Mouse (Mus musculus) heart, adult 2 months (tissue): Measurements from ENCODE around the gene Pla1a. TPM values are rescaled to one million over a fixed set of nuclear protein-coding genes. Genes with fewer than 3 reads are reported as not detected.

Source experiments
- DNase-seq, 2 experiments: peaks; one replicate each; pipeline ENCODE4 v3.0.0; 2021
- H3K27ac ChIP-seq: fragments of 200-600 bp; 2 replicates; pipeline ENCODE4 v1.8.1; 2022
- H3K27me3 ChIP-seq: fragments of 200-500 bp; 2 replicates; pipeline ENCODE4 v1.6.1; 2012; ENCODE audit warnings: mild to moderate bottlenecking, low read length, inconsistent platforms, mixed read lengths; ENCODE audit not compliant: control insufficient read depth, insufficient read depth
- H3K36me3 ChIP-seq: fragments of 200-500 bp; 2 replicates; pipeline ENCODE4 v1.6.1; 2012; ENCODE audit warnings: low read length, inconsistent platforms; ENCODE audit not compliant: control insufficient read depth, insufficient read depth
- H3K4me1 ChIP-seq: fragments of 200-500 bp; 2 replicates; pipeline ENCODE4 v1.6.1; 2011; ENCODE audit warnings: low read length; ENCODE audit not compliant: control insufficient read depth, insufficient read depth
- H3K4me3 ChIP-seq: fragments of 200-600 bp; 2 replicates; pipeline ENCODE4 v1.8.1; 2022
- H3K79me2 ChIP-seq: fragments of 200-500 bp; replicated peaks from 2 replicates; pipeline ENCODE4 v1.6.1; 2012; ENCODE audit warnings: mild to moderate bottlenecking, inconsistent platforms, low read length, moderate library complexity, mixed read lengths; ENCODE audit not compliant: control insufficient read depth, insufficient read depth
- H3K9ac ChIP-seq: fragments of 200-500 bp; 2 replicates; pipeline ENCODE4 v1.6.1; 2012; ENCODE audit warnings: low read depth, mild to moderate bottlenecking, control low read depth, inconsistent platforms, low read length, mixed read lengths
- CTCF ChIP-seq: fragments of 200-600 bp; IDR thresholded peaks from 2 replicates; pipeline ENCODE4 v1.8.1; 2022; ENCODE audit warnings: antibody characterized with exemption, mild to moderate bottlenecking, moderate library complexity
- EP300 ChIP-seq: fragments of 200-500 bp; IDR thresholded peaks from 2 replicates; pipeline ENCODE4 v1.6.1; 2011; ENCODE audit warnings: low read depth, low read length, control low read depth; ENCODE audit not compliant: insufficient read depth
- POLR2A ChIP-seq: fragments of 200-500 bp; IDR thresholded peaks from 2 replicates; pipeline ENCODE4 v1.6.1; 2011; ENCODE audit warnings: mild to moderate bottlenecking, low read depth, low read length, control low read depth; ENCODE audit not compliant: insufficient read depth
- WGBS: fragments of 180-500 bp; shearing (Covaris S2); methylation state at CpG from one replicate; pipeline ENCODE4 v1.1.7; 2018; 5-methylcytosine and 5-hydroxymethylcytosine counted together
- intact Hi-C: fragments of 180-260 bp; cut with DNase I; formaldehyde crosslinking; loops from one replicate; pipeline ENCODE4 v1.15.1; 2025
- polyA plus RNA-seq: library from polyadenylated mRNA; depleted of rRNA; stranded (reverse); fragments of >200 nt; gene quantifications from 2 replicates; pipeline ENCODE4 v1.2.3, GENCODE M21; 2012; rRNA removed
- total RNA-seq, 2 experiments: library from RNA; stranded (reverse); gene quantifications; 2 replicates each; pipeline ENCODE4 v1.2.3; 2021

Pla1a gene
- total and polyA plus RNA-seq, 3 experiments: 6.8 to 9.6 (median 8.8) TPM

- intact Hi-C loops: loop anchor here (1.0 to 10.0 kb wide), 4 partner anchors 46 to 252 kb away; partner anchors contain the start of genes Adprh and Timmdc1
- TF ChIP-seq CTCF (no peak), POLR2A (peak; percentile 94), EP300 (peak; percentile 80)
- Histone ChIP-seq H3K36me3 (peaks cover 31% of the 10 kb centered on the region), H3K27ac (peak within 1 kb of the TSS; percentile 91), H3K9ac (peak within 1 kb of the TSS; percentile 74), H3K4me3 (peak within 1 kb of the TSS; percentile 79), H3K79me2 (0 out of 2 replicates have a peak, but pooled peaks cover 3% of the 10 kb centered on the region), H3K4me1 (peaks cover 6% of the 10 kb centered on the region), H3K27me3 (no peaks in the 10 kb centered on the region)
- 3% methylated on average over 35 of the region's 35 CpGs for WGBS
- DNase-seq: peak; percentile 93 to 96
These were observed 86.2 kb downstream of the Pla1a start, which contains the start of the genes Cox17 and Gm21987 for GRCm38 (mm10) chr16:38346529-38347325. Gene Cox17, plus strand, starts transcription at chr16:38346991. Gene Gm21987, plus strand, starts transcription at chr16:38347040.

Other genes starting within 250 kb of the Pla1a start
- gene Nr1i2, start 138.3 kb downstream of the Pla1a start, total RNA-seq: not detected
- gene Nr1i2, start 138.3 kb downstream of the Pla1a start, polyA plus RNA-seq: 0.15 TPM in 1 of 2 replicates, not detected in the other
- not detected for gene Maats1, start 91.0 kb downstream of the Pla1a start, total RNA-seq
- gene Maats1, start 91.0 kb downstream of the Pla1a start, polyA plus RNA-seq: 0.20 TPM in 1 of 2 replicates, not detected in the other
- 100 to 1,000 TPM; 295 to 358 TPM for gene Cox17, start 86.2 kb downstream of the Pla1a start, total RNA-seq
- gene Cox17, start 86.2 kb downstream of the Pla1a start, polyA plus RNA-seq: 190 and 221 TPM in 2 replicates
- not detected for gene Gm21987, start 86.1 kb downstream of the Pla1a start, total RNA-seq
- gene Gm21987, start 86.1 kb downstream of the Pla1a start, polyA plus RNA-seq: not detected in 2 replicates
- gene Popdc2, start 70.9 kb downstream of the Pla1a start, total RNA-seq: 100 to 1,000 TPM; 462 to 476 TPM
- gene Popdc2, start 70.9 kb downstream of the Pla1a start, polyA plus RNA-seq: 695 and 745 TPM in 2 replicates
- 10 to 100 TPM; 23.4 to 25.2 TPM for gene Adprh, start 19.6 kb upstream of the Pla1a start, total RNA-seq
- 21.0 and 27.9 TPM in 2 replicates for gene Adprh, start 19.6 kb upstream of the Pla1a start, polyA plus RNA-seq
- gene Cd80, start 22.4 kb upstream of the Pla1a start, total RNA-seq: under 1 TPM; 0.86 to 0.89 TPM
- 0.59 and 0.88 TPM in 2 replicates for gene Cd80, start 22.4 kb upstream of the Pla1a start, polyA plus RNA-seq
- gene Timmdc1, start 89.5 kb upstream of the Pla1a start, total RNA-seq: 10 to 100 TPM; 60.4 to 66.1 TPM
- gene Timmdc1, start 89.5 kb upstream of the Pla1a start, polyA plus RNA-seq: 22.2 and 27.0 TPM in 2 replicates
- gene Poglut1, start 117.1 kb upstream of the Pla1a start, total RNA-seq: 10 to 100 TPM; 10.8 to 11.0 TPM
- 12.9 and 18.0 TPM in 2 replicates for gene Poglut1, start 117.1 kb upstream of the Pla1a start, polyA plus RNA-seq
- gene Tmem39a, start 125.6 kb upstream of the Pla1a start, total RNA-seq: 10 to 100 TPM; 18.3 to 21.8 TPM
- 45.3 and 65.2 TPM in 2 replicates for gene Tmem39a, start 125.6 kb upstream of the Pla1a start, polyA plus RNA-seq